Comparison of ENCODE assay signal across 8 mouse cellular contexts in genomic region chr8:77379300-77379699, GRCm38 (mm10).
DNase-seq lines count a peak whose midpoint lies in the region; ATAC-seq and TF ChIP-seq lines count a peak whose summit lies in the region.

No protein-coding gene starts in this region.

- no peak overlapping the region for H3K4me2 ChIP-seq in liver, embryonic 14.5 days (ENCODE audit: low read depth)

- 55% methylated on average over 11 of the region's 11 CpGs for WGBS in liver, embryonic 14.5 days (ENCODE audit: insufficient replicate concordance)
- 83% methylated on average over 11 of the region's 11 CpGs for WGBS in thymus, adult 2 months

- no peaks in the 10 kb centered on the region for H3K9me3 ChIP-seq in E14TG2a.4 (ENCODE audit: low read length)
- no peaks in the 10 kb centered on the region for H3K9me3 ChIP-seq in liver, embryonic 14.5 days (ENCODE audit: control insufficient read depth, low read length)

- no peak overlapping the region for H3K4me3 ChIP-seq in E14TG2a.4 (replicated peaks; ENCODE audit: low read length)
- H3K4me3 ChIP-seq in liver, embryonic 14.5 days (ENCODE audit: insufficient read depth in 1 of 2, low read depth in 2 of 2, low read length in 2 of 2), result no peak overlapping the region
- no peak overlapping the region for H3K4me3 ChIP-seq in thymus, adult 2 months (ENCODE audit: control insufficient read depth, insufficient read depth, low read length)

- no peak overlapping the region for H3K9ac ChIP-seq in liver, embryonic 14.5 days (replicated peaks)

- H3K36me3 ChIP-seq in E14TG2a.4 (ENCODE audit: insufficient read depth, low read length), result no peaks in the 10 kb centered on the region
- no peaks in the 10 kb centered on the region for H3K36me3 ChIP-seq in liver, embryonic 14.5 days (replicated peaks; ENCODE audit: control insufficient read depth, insufficient read depth, low read depth)
- H3K36me3 ChIP-seq in thymus, adult 2 months (ENCODE audit: control insufficient read depth, insufficient read depth, low read length), result no peaks in the 10 kb centered on the region

- no peak for TF ChIP-seq POLR2A in thymus, adult 2 months (IDR thresholded peaks at IDR 0.05; ENCODE audit: control insufficient read depth, extremely low read depth, insufficient read depth, low read length, poor library complexity)

- no peak overlapping the region for H3K27ac ChIP-seq in liver, embryonic 14.5 days
- H3K27ac ChIP-seq in thymus, adult 2 months (ENCODE audit: control insufficient read depth, insufficient read depth, low read length), result no peak overlapping the region

- H3K4me1 ChIP-seq in E14TG2a.4 (replicated peaks; ENCODE audit: low read depth, low read length), result 0 out of 2 replicates have a peak, but pooled peaks cover 2% of the 10 kb centered on the region
- H3K4me1 ChIP-seq in liver, embryonic 14.5 days (replicated peaks; ENCODE audit: control insufficient read depth in 2 of 2, insufficient read depth in 2 of 2, low read length in 1 of 2), result no peaks in the 10 kb centered on the region
- H3K4me1 ChIP-seq in thymus, adult 2 months (replicated peaks; ENCODE audit: control insufficient read depth, insufficient read depth, low read length), result no peaks in the 10 kb centered on the region

- no peaks in the 10 kb centered on the region for H3K27me3 ChIP-seq in E14TG2a.4 (ENCODE audit: insufficient read depth, low read length)
- no peaks in the 10 kb centered on the region for H3K27me3 ChIP-seq in liver, embryonic 14.5 days (ENCODE audit: control insufficient read depth, insufficient read depth, low read length)
- no peaks in the 10 kb centered on the region for H3K27me3 ChIP-seq in thymus, adult 2 months (ENCODE audit: control insufficient read depth, insufficient read depth, low read length)

- no peak for ATAC-seq in liver, embryonic 14.5 days (ENCODE audit: insufficient read depth)

- no peak for TF ChIP-seq EP300 in liver, embryonic 14.5 days (IDR thresholded peaks at IDR 0.05; ENCODE audit: low read depth)

- peak; percentile 6 to 34 for DNase-seq in heart, adult 18-20 months
- no peak for DNase-seq in heart, adult 8-10 months (ENCODE audit: low spot score)
- DNase-seq in c-Kit-positive CD71-positive TER-119-positive erythroid progenitor cells, embryonic 14.5 days (ENCODE audit: low spot score), result peak; percentile 44
- peak; percentile 9 to 30 (median 12) for DNase-seq in liver, embryonic 14.5 days (ENCODE audit: low read depth in 3 of 3, low spot score in 3 of 3)
- DNase-seq in thymus, adult 2 months, result peak; percentile 53
- no peak for DNase-seq in frontal cortex, postnatal 25 days (ENCODE audit: low spot score in 2 of 2)
- no peak for DNase-seq in kidney, postnatal 14 days

- TF ChIP-seq CTCF in E14TG2a.4 (conservative IDR thresholded peaks at IDR 0.05; ENCODE audit: low read length), result peak; percentile 87
- peak; percentile 79 for TF ChIP-seq CTCF in liver, embryonic 14.5 days (IDR thresholded peaks at IDR 0.05; ENCODE audit: low read depth)
- peak; percentile 66; the same call in 1 of the 2 replicates for TF ChIP-seq CTCF in thymus, adult 2 months (IDR thresholded peaks at IDR 0.05; ENCODE audit: borderline replicate concordance, control insufficient read depth, extremely low read depth, insufficient read depth, low read length, poor library complexity)

Comparison
In these comparisons a context has a peak if more than half of its experiments do, and no peak if none do; other contexts are left out.
1. DNase-seq: peak in heart, adult 18-20 months (2 of 2), c-Kit-positive CD71-positive TER-119-positive erythroid progenitor cells, embryonic 14.5 days (single experiment), liver, embryonic 14.5 days (3 of 3) and thymus, adult 2 months (single experiment); none in heart, adult 8-10 months (single experiment), frontal cortex, postnatal 25 days (0 of 2) and kidney, postnatal 14 days (single experiment).
2. Peak in every context shown above with its lines, with median percentiles within 50 percentile points of each other: CTCF ChIP-seq.